Mouse (Mus musculus) midbrain, postnatal 0 days (tissue): ENCODE results near the gene Gm7534. TPM values are rescaled to one million over a fixed set of nuclear protein-coding genes. Genes with fewer than 3 reads are reported as not detected.

Source experiments
- ATAC-seq: fragments of 200-750 bp; cut with Nextera tagmentation; 2 replicates; pipeline ENCODE4 v1.8.0; 2017; ENCODE audit warnings: moderate number of reproducible peaks, mild to moderate bottlenecking, moderate TSS enrichment, moderate library complexity; ENCODE audit not compliant: low FRiP score
- DNase-seq: peaks from one replicate; pipeline ENCODE4 v3.0.0-alpha.2; 2015; ENCODE audit warnings: low spot score
- H3K27ac ChIP-seq: fragments of 300-500 bp; sonication (generic); 2 replicates; pipeline ENCODE4 v1.5.1; 2014; ENCODE audit warnings: low read depth, mild to moderate bottlenecking, low read length, mixed read lengths
- H3K27me3 ChIP-seq: fragments of 300-500 bp; sonication (generic); 2 replicates; pipeline ENCODE4 v1.6.1; 2014; ENCODE audit warnings: low read length, control low read depth, mixed read lengths; ENCODE audit not compliant: insufficient read depth
- H3K36me3 ChIP-seq: fragments of 300-500 bp; sonication (generic); 2 replicates; pipeline ENCODE4 v1.6.1; 2014; ENCODE audit warnings: low read length, control low read depth, mixed read lengths; ENCODE audit not compliant: insufficient read depth
- H3K4me1 ChIP-seq: fragments of 300-500 bp; sonication (generic); 2 replicates; pipeline ENCODE4 v1.6.1; 2014; ENCODE audit warnings: mild to moderate bottlenecking, control low read depth, antibody characterized with exemption, low read length, mixed read lengths; ENCODE audit not compliant: insufficient read depth
- H3K4me2 ChIP-seq: fragments of 300-500 bp; sonication (generic); 2 replicates; pipeline ENCODE4 v1.6.1; 2014; ENCODE audit warnings: low read depth, mild to moderate bottlenecking, low read length, mixed read lengths; ENCODE audit not compliant: poor library complexity, severe bottlenecking
- H3K4me3 ChIP-seq: fragments of 300-500 bp; sonication (generic); 2 replicates; pipeline ENCODE4 v1.5.1; 2014; ENCODE audit warnings: low read depth, mild to moderate bottlenecking, low read length, moderate library complexity
- H3K9ac ChIP-seq: fragments of 300-500 bp; sonication (generic); replicated peaks from 2 replicates; pipeline ENCODE4 v1.6.1; 2014; ENCODE audit warnings: mild to moderate bottlenecking, low read length, moderate library complexity, mixed read lengths; ENCODE audit not compliant: poor library complexity, severe bottlenecking
- H3K9me3 ChIP-seq: fragments of 300-500 bp; sonication (generic); 2 replicates; pipeline ENCODE4 v1.6.1; 2016; ENCODE audit warnings: low read length, control low read depth
- CTCF ChIP-seq: IDR thresholded peaks from 2 replicates; pipeline ENCODE4 v1.5.1; 2016; ENCODE audit warnings: antibody characterized with exemption, mild to moderate bottlenecking
- WGBS: fragments of 180-500 bp; shearing (Covaris S2); extraction: QIAGEN DNeasy Blood & Tissue Kit; methylation state at CpG from one replicate; pipeline ENCODE4 v1.1.7; 2014; 5-methylcytosine and 5-hydroxymethylcytosine counted together
- polyA plus RNA-seq: library from polyadenylated mRNA; unstranded; fragments of >200 nt; fragmentation: Nextera tagmentation; extraction: Ambion mirVana; gene quantifications from 2 replicates; pipeline ENCODE4 v1.2.1, GENCODE M21; 2015
- total RNA-seq: library from RNA; depleted of rRNA; stranded (reverse); fragments of >200 nt; gene quantifications from 2 replicates; pipeline ENCODE4 v1.2.3, GENCODE M21; 2014

The Gm7534 gene
- total and polyA plus RNA-seq, 2 experiments from 2014 or later = not detected

GRCm38 (mm10) chr4:134238686-134239085 lies 35.9 kb upstream of the Gm7534 start:
- no peak for ATAC-seq
- Histone ChIP-seq H3K27ac (no peak overlapping the region), H3K27me3 (peaks cover 9% of the 10 kb centered on the region), H3K36me3 (no peaks in the 10 kb centered on the region), H3K9ac (no peak overlapping the region), H3K4me1 (no peaks in the 10 kb centered on the region), H3K4me3 (no peak overlapping the region), H3K9me3 (no peaks in the 10 kb centered on the region), H3K4me2 (peak overlapping the region; percentile 20; the same call in 1 of the 2 replicates)
- 17% methylated on average over 10 of the region's 10 CpGs for WGBS
- DNase-seq = no peak
- peak; percentile 8; the same call in 1 of the 2 replicates for TF ChIP-seq CTCF

GRCm38 (mm10) chr4:134238279-134238651 lies 35.5 kb upstream of the Gm7534 start, which contains the start of gene Cnksr1:
Gene Cnksr1, minus strand, starts transcription at chr4:134238399.
- no peak within 1 kb of the TSS for H3K4me3 ChIP-seq
- WGBS = 3% methylated on average over 18 of the region's 18 CpGs

GRCm38 (mm10) chr4:134237582-134238278 lies 34.9 kb upstream of the Gm7534 start:
- Histone ChIP-seq H3K4me1 (no peaks in the 10 kb centered on the region), H3K4me2 (peak overlapping the region; percentile 20; the same call in 1 of the 2 replicates)

More at GRCm38 (mm10) chr4:134238279-134238651, 35.5 kb upstream of the Gm7534 start, which contains the start of gene Cnksr1:
- Histone ChIP-seq H3K27me3 (peaks cover 9% of the 10 kb centered on the region), H3K4me1 (no peaks in the 10 kb centered on the region), H3K36me3 (no peaks in the 10 kb centered on the region), H3K27ac (no peak within 1 kb of the TSS), H3K9me3 (no peaks in the 10 kb centered on the region), H3K9ac (no peak within 1 kb of the TSS), H3K4me2 (peak within 1 kb of the TSS; percentile 20; the same call in 1 of the 2 replicates)
- DNase-seq (peak; percentile 61), ATAC-seq (no peak)
- TF ChIP-seq CTCF = no peak

GRCm38 (mm10) chr4:134234876-134235275 lies 32.1 kb upstream of the Gm7534 start:
- Histone ChIP-seq H3K9ac (no peak overlapping the region), H3K4me2 (no peak overlapping the region)
- ATAC-seq = no peak

More at GRCm38 (mm10) chr4:134237582-134238278, 34.9 kb upstream of the Gm7534 start:
- no peak overlapping the region for H3K27ac ChIP-seq
- no peak for TF ChIP-seq CTCF
- WGBS = 30% methylated on average over 19 of the region's 19 CpGs
- H3K9me3 ChIP-seq = no peaks in the 10 kb centered on the region
- no peak for DNase-seq
- H3K27me3 ChIP-seq = peaks cover 9% of the 10 kb centered on the region
- ATAC-seq = no peak
- no peak overlapping the region for H3K4me3 ChIP-seq
- H3K9ac ChIP-seq = no peak overlapping the region
- no peaks in the 10 kb centered on the region for H3K36me3 ChIP-seq

GRCm38 (mm10) chr4:134230431-134230830 lies 27.6 kb upstream of the Gm7534 start:
- Histone ChIP-seq H3K9ac (no peak overlapping the region), H3K4me3 (no peak overlapping the region), H3K4me1 (no peaks in the 10 kb centered on the region), H3K36me3 (no peaks in the 10 kb centered on the region), H3K27ac (no peak overlapping the region), H3K9me3 (no peaks in the 10 kb centered on the region), H3K27me3 (no peaks in the 10 kb centered on the region), H3K4me2 (no peak overlapping the region)
- no peak for DNase-seq
- TF ChIP-seq CTCF = no peak
- ATAC-seq = no peak
- WGBS = 44% methylated on average over 8 of the region's 8 CpGs

More at GRCm38 (mm10) chr4:134234876-134235275, 32.1 kb upstream of the Gm7534 start:
- Histone ChIP-seq H3K9me3 (no peaks in the 10 kb centered on the region), H3K4me1 (no peaks in the 10 kb centered on the region), H3K4me3 (no peak overlapping the region), H3K27me3 (peaks cover 9% of the 10 kb centered on the region), H3K36me3 (no peaks in the 10 kb centered on the region), H3K27ac (no peak overlapping the region)
- no peak for TF ChIP-seq CTCF
- no peak for DNase-seq
- WGBS = 75% methylated on average over 5 of the region's 5 CpGs

GRCm38 (mm10) chr4:134227194-134227593 lies 24.4 kb upstream of the Gm7534 start, which contains the start of gene Catsper4:
Gene Catsper4, minus strand, starts transcription at chr4:134227383.
- TF ChIP-seq CTCF = peak; percentile 64
- H3K4me3 ChIP-seq = no peak within 1 kb of the TSS
- H3K4me1 ChIP-seq = no peaks in the 10 kb centered on the region
- H3K9me3 ChIP-seq = no peaks in the 10 kb centered on the region
- no peaks in the 10 kb centered on the region for H3K36me3 ChIP-seq
- DNase-seq (peak; percentile 40), ATAC-seq (no peak)
- no peaks in the 10 kb centered on the region for H3K27me3 ChIP-seq
- H3K4me2 ChIP-seq = no peak within 1 kb of the TSS
- H3K27ac ChIP-seq = no peak within 1 kb of the TSS
- WGBS = 76% methylated on average over 8 of the region's 8 CpGs
- no peak within 1 kb of the TSS for H3K9ac ChIP-seq
